ENCODE assay signal across 8 mouse cellular contexts in the genomic region with DNA sequence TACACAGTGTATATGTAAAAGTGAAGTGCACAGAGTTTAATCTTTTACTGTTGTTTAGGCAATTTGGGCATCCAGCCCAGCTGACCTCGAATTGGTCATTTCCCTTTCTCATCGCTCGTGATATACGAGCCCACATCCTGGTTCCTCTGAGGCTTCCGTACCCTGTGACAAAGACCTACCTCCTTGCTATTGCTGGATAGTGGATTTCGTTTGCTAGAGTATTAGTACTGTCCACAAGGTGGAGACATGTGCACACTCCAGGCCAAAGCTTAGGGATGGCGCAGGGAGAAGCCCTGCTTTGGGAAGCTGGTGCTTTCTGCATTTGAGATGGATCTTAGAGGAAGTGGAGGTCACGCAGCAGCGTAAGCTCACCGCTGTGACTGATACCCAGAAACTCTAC.
DNase-seq lines count a peak whose midpoint lies in the region; ATAC-seq and TF ChIP-seq lines count a peak whose summit lies in the region.

No protein-coding gene starts in this region.

- intact Hi-C loops in gastrocnemius, adult 2 months (cut with DNase I) = loop anchor here (10.0 kb wide), 1 partner anchor 287 kb away; a partner anchor contains a TSS

- no peaks in the 10 kb centered on the region for H3K4me1 ChIP-seq in embryonic fibroblast, embryonic 13.5 days (ENCODE audit: control insufficient read depth, insufficient read depth, low read length)
- H3K4me1 ChIP-seq in hindbrain, embryonic 16.5 days (ENCODE audit: control insufficient read depth, insufficient read depth, low read depth, low read length) = no peaks in the 10 kb centered on the region
- peaks cover under 1% of the 10 kb centered on the region; the same call in 1 of the 2 replicates for H3K4me1 ChIP-seq in limb, embryonic 14.5 days (ENCODE audit: control insufficient read depth, insufficient read depth, low read length)
- no peaks in the 10 kb centered on the region for H3K4me1 ChIP-seq in midbrain, embryonic 16.5 days (ENCODE audit: control insufficient read depth, insufficient read depth, low read length)

- H3K27me3 ChIP-seq in hindbrain, embryonic 16.5 days (replicated peaks; ENCODE audit: control insufficient read depth, insufficient read depth, low read length) = no peaks in the 10 kb centered on the region
- no peaks in the 10 kb centered on the region for H3K27me3 ChIP-seq in limb, embryonic 14.5 days (ENCODE audit: control insufficient read depth, insufficient read depth, low read length)
- H3K27me3 ChIP-seq in midbrain, embryonic 16.5 days (ENCODE audit: control insufficient read depth, insufficient read depth, low read depth, low read length) = no peaks in the 10 kb centered on the region

- TF ChIP-seq CTCF in gastrocnemius, adult 2 months (IDR thresholded peaks at IDR 0.05) = peak; percentile 63
- peak; percentile 70; the same call in 1 of the 2 replicates for TF ChIP-seq CTCF in embryonic fibroblast, embryonic 13.5 days (IDR thresholded peaks at IDR 0.05; ENCODE audit: borderline replicate concordance, insufficient read depth, low read length)

- peaks cover 6% of the 10 kb centered on the region; the same call in 1 of the 2 replicates for H3K36me3 ChIP-seq in hindbrain, embryonic 16.5 days (ENCODE audit: control insufficient read depth, insufficient read depth, low read length)
- H3K36me3 ChIP-seq in limb, embryonic 14.5 days (ENCODE audit: control insufficient read depth, insufficient read depth, low read length) = peaks cover 9% of the 10 kb centered on the region
- peaks cover 8% of the 10 kb centered on the region for H3K36me3 ChIP-seq in midbrain, embryonic 16.5 days (ENCODE audit: control insufficient read depth, insufficient read depth, low read length)

- no peaks in the 10 kb centered on the region for H3K9me3 ChIP-seq in hindbrain, embryonic 16.5 days (ENCODE audit: control insufficient read depth, low read length)
- no peaks in the 10 kb centered on the region for H3K9me3 ChIP-seq in limb, embryonic 14.5 days (ENCODE audit: control insufficient read depth, low read length)
- H3K9me3 ChIP-seq in midbrain, embryonic 16.5 days (replicated peaks; ENCODE audit: control insufficient read depth, low read length, poor library complexity, severe bottlenecking) = no peaks in the 10 kb centered on the region

- no peak overlapping the region for H3K9ac ChIP-seq in hindbrain, embryonic 16.5 days (ENCODE audit: low read depth, low read length)
- no peak overlapping the region for H3K9ac ChIP-seq in limb, embryonic 14.5 days (ENCODE audit: low read depth, low read length, severe bottlenecking)
- no peak overlapping the region for H3K9ac ChIP-seq in midbrain, embryonic 16.5 days (ENCODE audit: low read depth, low read length)

- peak; percentile 67 for ATAC-seq in activated CD4-positive, CD25-positive, alpha-beta regulatory T cell, adult 4 months
- peak; percentile 79 for ATAC-seq in hindbrain, embryonic 16.5 days
- peak; percentile 78 for ATAC-seq in limb, embryonic 14.5 days (ENCODE audit: low FRiP score, low read depth)
- peak; percentile 54 for ATAC-seq in midbrain, embryonic 16.5 days

- TF ChIP-seq POLR2A in embryonic fibroblast, embryonic 13.5 days (IDR thresholded peaks at IDR 0.05; ENCODE audit: low read depth, low read length) = no peak
- no peak for TF ChIP-seq POLR2A in limb, embryonic 14.5 days (IDR thresholded peaks at IDR 0.05; ENCODE audit: borderline replicate concordance, extremely low read depth, insufficient read depth, insufficient read length)

- 65% methylated on average over 10 of the region's 10 CpGs for WGBS in hindbrain, embryonic 16.5 days
- 42% methylated on average over 10 of the region's 10 CpGs for WGBS in limb, embryonic 14.5 days
- WGBS in midbrain, embryonic 16.5 days = 48% methylated on average over 10 of the region's 10 CpGs

- no peak overlapping the region for H3K4me3 ChIP-seq in gastrocnemius, adult 2 months
- no peak overlapping the region for H3K4me3 ChIP-seq in embryonic fibroblast, embryonic 13.5 days (ENCODE audit: insufficient read depth, low read length)
- no peak overlapping the region for H3K4me3 ChIP-seq in hindbrain, embryonic 16.5 days (ENCODE audit: low read length)
- H3K4me3 ChIP-seq in limb, embryonic 14.5 days (replicated peaks; ENCODE audit: low read length) = no peak overlapping the region
- no peak overlapping the region for H3K4me3 ChIP-seq in midbrain, embryonic 16.5 days (ENCODE audit: low read depth, low read length)

- no peak overlapping the region for H3K27ac ChIP-seq in gastrocnemius, adult 2 months
- H3K27ac ChIP-seq in embryonic fibroblast, embryonic 13.5 days (ENCODE audit: insufficient read depth, low read length) = no peak overlapping the region
- H3K27ac ChIP-seq in hindbrain, embryonic 16.5 days (ENCODE audit: low read depth, low read length) = no peak overlapping the region
- no peak overlapping the region for H3K27ac ChIP-seq in limb, embryonic 14.5 days (replicated peaks; ENCODE audit: low read depth, low read length)
- no peak overlapping the region for H3K27ac ChIP-seq in midbrain, embryonic 16.5 days (ENCODE audit: low read length)

- H3K4me2 ChIP-seq in hindbrain, embryonic 16.5 days (ENCODE audit: low read length) = no peak overlapping the region
- H3K4me2 ChIP-seq in limb, embryonic 14.5 days (replicated peaks; ENCODE audit: low read depth, low read length, severe bottlenecking) = no peak overlapping the region
- no peak overlapping the region for H3K4me2 ChIP-seq in midbrain, embryonic 16.5 days (ENCODE audit: low read length)

- DNase-seq in gastrocnemius, adult 2 months = no peak
- no peak for DNase-seq in gastrocnemius, postnatal 4 days (ENCODE audit: low spot score in 2 of 2)
- peak; percentile 44 for DNase-seq in limb, embryonic 14.5 days (ENCODE audit: low spot score)
- no peak for DNase-seq in urinary bladder, adult 2 months (ENCODE audit: low spot score)
